Mouse (Mus musculus) lung, adult 2 months (tissue): Measurements from ENCODE around the gene Gm5134.

Source experiments
- CTCF ChIP-seq: fragments of 200-500 bp; IDR thresholded peaks from 2 replicates; pipeline ENCODE4 v1.5.1; 2011; ENCODE audit warnings: mild to moderate bottlenecking, low read length, control low read depth; ENCODE audit not compliant: insufficient read depth
- POLR2A ChIP-seq: fragments of 200-500 bp; IDR thresholded peaks from 2 replicates; pipeline ENCODE4 v1.6.1; 2011; ENCODE audit warnings: low read depth, mild to moderate bottlenecking, control low read depth, low read length, borderline replicate concordance; ENCODE audit errors: extremely low read depth

- TF ChIP-seq POLR2A = no peak
- TF ChIP-seq CTCF = no peak
These were observed 76.2 kb downstream of the Gm5134 start for GRCm38 (mm10) chr10:76030496-76030895.
